Mouse (Mus musculus): ENCODE measurements at regions not wholly inside any gene's neighbourhood (a gene's known extent, or its start where the extent isn't known, plus 50 kb on each side); places are given as distances from the start of the nearest gene placed in this dataset.

- TF ChIP-seq POLR2A (IDR thresholded peaks at IDR 0.05; ENCODE audit: low read depth, low read length) (no peak), CTCF (IDR thresholded peaks at IDR 0.05; ENCODE audit: extremely low read depth, insufficient read length, insufficient replicate concordance, low read depth, low read length) (no peak)
- 77% methylated on average over 5 of the region's 5 CpGs for WGBS
- no peaks in the 10 kb centered on the region for H3K36me3 ChIP-seq (ENCODE audit: control insufficient read depth, insufficient read depth, low read length)
- no peaks in the 10 kb centered on the region for H3K27me3 ChIP-seq (ENCODE audit: control insufficient read depth, insufficient read depth, low read length)
- no peak overlapping the region for H3K4me3 ChIP-seq (ENCODE audit: low read depth, low read length)
- no peak overlapping the region for H3K27ac ChIP-seq (ENCODE audit: insufficient read depth, low read depth, low read length)
- H3K4me1 ChIP-seq (ENCODE audit: control insufficient read depth, insufficient read depth, insufficient read length, low read length): no peaks in the 10 kb centered on the region
Measured at GRCm38 (mm10) chr1:42231897-42232296, 463.7 kb upstream of the Pou3f3 start.

- no peak overlapping the region for H3K4me3 ChIP-seq (ENCODE audit: low read depth, low read length)
Measured at GRCm38 (mm10) chr1:42232716-42233115, 462.9 kb upstream of the Pou3f3 start.

GRCm38 (mm10) chr1:42233289-42233688 lies 462.3 kb upstream of the Pou3f3 start:
- TF ChIP-seq CTCF (IDR thresholded peaks at IDR 0.05; ENCODE audit: extremely low read depth, insufficient read length, insufficient replicate concordance, low read depth, low read length) (no peak), POLR2A (IDR thresholded peaks at IDR 0.05; ENCODE audit: low read depth, low read length) (no peak)
- Histone ChIP-seq H3K36me3 (ENCODE audit: control insufficient read depth, insufficient read depth, low read length) (no peaks in the 10 kb centered on the region), H3K27me3 (ENCODE audit: control insufficient read depth, insufficient read depth, low read length) (no peaks in the 10 kb centered on the region), H3K4me1 (ENCODE audit: control insufficient read depth, insufficient read depth, insufficient read length, low read length) (no peaks in the 10 kb centered on the region), H3K27ac (ENCODE audit: insufficient read depth, low read depth, low read length) (no peak overlapping the region), H3K4me3 (ENCODE audit: low read depth, low read length) (no peak overlapping the region)
- WGBS: 35% methylated on average over 10 of the region's 10 CpGs

More at GRCm38 (mm10) chr1:42232716-42233115, 462.9 kb upstream of the Pou3f3 start:
- no peak overlapping the region for H3K27ac ChIP-seq (ENCODE audit: insufficient read depth, low read depth, low read length)
- WGBS: 83% methylated on average over 6 of the region's 6 CpGs
- H3K4me1 ChIP-seq (ENCODE audit: control insufficient read depth, insufficient read depth, insufficient read length, low read length): no peaks in the 10 kb centered on the region
- H3K27me3 ChIP-seq (ENCODE audit: control insufficient read depth, insufficient read depth, low read length): no peaks in the 10 kb centered on the region
- H3K36me3 ChIP-seq (ENCODE audit: control insufficient read depth, insufficient read depth, low read length): no peaks in the 10 kb centered on the region
- no peak for TF ChIP-seq POLR2A (IDR thresholded peaks at IDR 0.05; ENCODE audit: low read depth, low read length)
- TF ChIP-seq CTCF (IDR thresholded peaks at IDR 0.05; ENCODE audit: extremely low read depth, insufficient read length, insufficient replicate concordance, low read depth, low read length): no peak

GRCm38 (mm10) chr1:42236466-42237010 lies 459.0 kb upstream of the Pou3f3 start:
- Histone ChIP-seq H3K36me3 (ENCODE audit: control insufficient read depth, insufficient read depth, low read length) (no peaks in the 10 kb centered on the region), H3K27ac (ENCODE audit: insufficient read depth, low read depth, low read length) (no peak overlapping the region), H3K27me3 (ENCODE audit: control insufficient read depth, insufficient read depth, low read length) (no peaks in the 10 kb centered on the region), H3K4me1 (ENCODE audit: control insufficient read depth, insufficient read depth, insufficient read length, low read length) (no peaks in the 10 kb centered on the region), H3K4me3 (ENCODE audit: low read depth, low read length) (no peak overlapping the region)
- TF ChIP-seq POLR2A (IDR thresholded peaks at IDR 0.05; ENCODE audit: low read depth, low read length): no peak
- no peak for TF ChIP-seq CTCF (IDR thresholded peaks at IDR 0.05; ENCODE audit: extremely low read depth, insufficient read length, insufficient replicate concordance, low read depth, low read length)
- 88% methylated on average over 2 of the region's 2 CpGs for WGBS

- no peak overlapping the region for H3K27ac ChIP-seq (ENCODE audit: insufficient read depth, low read depth, low read length)
- TF ChIP-seq CTCF (IDR thresholded peaks at IDR 0.05; ENCODE audit: extremely low read depth, insufficient read length, insufficient replicate concordance, low read depth, low read length): no peak
- no peak for TF ChIP-seq POLR2A (IDR thresholded peaks at IDR 0.05; ENCODE audit: low read depth, low read length)
- no peak overlapping the region for H3K4me3 ChIP-seq (ENCODE audit: low read depth, low read length)
- WGBS: 82% methylated on average over 3 of the region's 3 CpGs
- no peaks in the 10 kb centered on the region for H3K27me3 ChIP-seq (ENCODE audit: control insufficient read depth, insufficient read depth, low read length)
- H3K4me1 ChIP-seq (ENCODE audit: control insufficient read depth, insufficient read depth, insufficient read length, low read length): no peaks in the 10 kb centered on the region
- no peaks in the 10 kb centered on the region for H3K36me3 ChIP-seq (ENCODE audit: control insufficient read depth, insufficient read depth, low read length)
Measured at GRCm38 (mm10) chr1:42238408-42238807, 457.2 kb upstream of the Pou3f3 start.

GRCm38 (mm10) chr1:42241172-42241571 lies 454.4 kb upstream of the Pou3f3 start:
- no peak for TF ChIP-seq CTCF (IDR thresholded peaks at IDR 0.05; ENCODE audit: extremely low read depth, insufficient read length, insufficient replicate concordance, low read depth, low read length)
- TF ChIP-seq POLR2A (IDR thresholded peaks at IDR 0.05; ENCODE audit: low read depth, low read length): no peak
- H3K27me3 ChIP-seq (ENCODE audit: control insufficient read depth, insufficient read depth, low read length): no peaks in the 10 kb centered on the region
- H3K36me3 ChIP-seq (ENCODE audit: control insufficient read depth, insufficient read depth, low read length): no peaks in the 10 kb centered on the region
- H3K4me3 ChIP-seq (ENCODE audit: low read depth, low read length): no peak overlapping the region
- H3K4me1 ChIP-seq (ENCODE audit: control insufficient read depth, insufficient read depth, insufficient read length, low read length): no peaks in the 10 kb centered on the region
- no peak overlapping the region for H3K27ac ChIP-seq (ENCODE audit: insufficient read depth, low read depth, low read length)
- 76% methylated on average over 9 of the region's 9 CpGs for WGBS

GRCm38 (mm10) chr1:42241601-42242220 lies 453.9 kb upstream of the Pou3f3 start:
- TF ChIP-seq CTCF (IDR thresholded peaks at IDR 0.05; ENCODE audit: extremely low read depth, insufficient read length, insufficient replicate concordance, low read depth, low read length): no peak
- no peak for TF ChIP-seq POLR2A (IDR thresholded peaks at IDR 0.05; ENCODE audit: low read depth, low read length)
- Histone ChIP-seq H3K36me3 (ENCODE audit: control insufficient read depth, insufficient read depth, low read length) (no peaks in the 10 kb centered on the region), H3K27ac (ENCODE audit: insufficient read depth, low read depth, low read length) (no peak overlapping the region), H3K4me3 (ENCODE audit: low read depth, low read length) (no peak overlapping the region), H3K4me1 (ENCODE audit: control insufficient read depth, insufficient read depth, insufficient read length, low read length) (no peaks in the 10 kb centered on the region), H3K27me3 (ENCODE audit: control insufficient read depth, insufficient read depth, low read length) (no peaks in the 10 kb centered on the region)
- 86% methylated on average over 11 of the region's 11 CpGs for WGBS

Data from small intestine, adult 2 months (tissue).